Mouse (Mus musculus): ENCODE results near the gene Atxn1.

- TF ChIP-seq POLR2A (IDR thresholded peaks at IDR 0.05; ENCODE audit: control insufficient read depth in 1 of 2, insufficient read depth in 1 of 2, low read depth in 1 of 2, low read length in 2 of 2, poor library complexity in 1 of 2) (no peak), POLR2AphosphoS2 (IDR thresholded peaks at IDR 0.05; ENCODE audit: low read length) (no peak), EP300 (IDR thresholded peaks at IDR 0.05; ENCODE audit: low read depth in 1 of 2, low read length in 2 of 2) (no peak), POLR2AphosphoS5 (IDR thresholded peaks at IDR 0.05; ENCODE audit: borderline replicate concordance, low read depth, low read length) (no peak), CTCF (IDR thresholded peaks at IDR 0.05 in 2 of 3, conservative IDR thresholded peaks at IDR 0.05 in 1 of 3; ENCODE audit: control insufficient read depth in 1 of 3, insufficient read depth in 1 of 3, low read depth in 2 of 3, low read length in 3 of 3, poor library complexity in 1 of 3, severe bottlenecking in 1 of 3) (no peak), E2F4 (IDR thresholded peaks at IDR 0.05; ENCODE audit: borderline replicate concordance, low read depth, low read length) (no peak), MAX (IDR thresholded peaks at IDR 0.05; ENCODE audit: low read length) (no peak), ETS1 (IDR thresholded peaks at IDR 0.05; ENCODE audit: low read depth, low read length) (no peak), NELFE (IDR thresholded peaks at IDR 0.05; ENCODE audit: low read depth, low read length) (no peak), ZMIZ1 (IDR thresholded peaks at IDR 0.05; ENCODE audit: low read depth, low read length) (no peak), ZC3H11A (IDR thresholded peaks at IDR 0.05; ENCODE audit: low read depth, low read length) (no peak)
Observed at GRCm38 (mm10) chr13:45582294-45582693, 382.5 kb downstream of the Atxn1 start.
